Mouse (Mus musculus) cerebellum, adult 2 months (tissue): ENCODE results near the gene Bhlhb9. TPM values are rescaled to one million over a fixed set of nuclear protein-coding genes. Genes with fewer than 3 reads are reported as not detected.
A peak's percentile ranks its signal among the peaks of the same experiment; 100 is the strongest.
"Not testable (repeated sequence)": the region's sequence is repeated elsewhere in the genome, so short reads cannot be mapped to it uniquely, and the experiment has no call there.

Experiments used
- DNase-seq, 2 experiments: peaks; one replicate each; pipeline ENCODE4 v3.0.0; 2021
- H3K27ac ChIP-seq: fragments of 200-500 bp; 2 replicates; pipeline ENCODE4 v1.5.1; 2012; ENCODE audit warnings: low read length, control low read depth, inconsistent platforms; ENCODE audit not compliant: insufficient read depth
- H3K27me3 ChIP-seq: fragments of 200-500 bp; 2 replicates; pipeline ENCODE4 v1.6.1; 2012; ENCODE audit warnings: inconsistent platforms, mild to moderate bottlenecking, low read length, moderate library complexity; ENCODE audit not compliant: control insufficient read depth, insufficient read depth
- H3K4me1 ChIP-seq: fragments of 200-500 bp; 2 replicates; pipeline ENCODE4 v1.6.1; 2011; ENCODE audit warnings: low read length; ENCODE audit not compliant: control insufficient read depth, insufficient read depth
- H3K4me3 ChIP-seq: fragments of 200-500 bp; replicated peaks from 2 replicates; pipeline ENCODE3; 2011; ENCODE audit warnings: mild to moderate bottlenecking, low read depth, low read length, control low read depth; ENCODE audit not compliant: insufficient read depth
- CTCF ChIP-seq: fragments of 200-500 bp; IDR thresholded peaks from 2 replicates; pipeline ENCODE4 v1.5.1; 2011; ENCODE audit warnings: low read depth, mild to moderate bottlenecking, control low read depth, low read length, moderate library complexity, borderline replicate concordance; ENCODE audit not compliant: insufficient read depth
- POLR2A ChIP-seq: fragments of 200-500 bp; IDR thresholded peaks from 2 replicates; pipeline ENCODE4 v1.6.1; 2011; ENCODE audit warnings: low read length, control low read depth, borderline replicate concordance; ENCODE audit not compliant: insufficient read depth
- WGBS: fragments of 180-500 bp; shearing (Covaris S2); methylation state at CpG from one replicate; pipeline ENCODE4 v1.1.7; 2018; 5-methylcytosine and 5-hydroxymethylcytosine counted together
- polyA plus RNA-seq: library from polyadenylated mRNA; depleted of rRNA; stranded (reverse); fragments of >200 nt; gene quantifications from 2 replicates; pipeline ENCODE4 v1.2.3, GENCODE M21; 2012

Bhlhb9 gene
- polyA plus RNA-seq, 1 experiment = 32.3 TPM

DNA sequence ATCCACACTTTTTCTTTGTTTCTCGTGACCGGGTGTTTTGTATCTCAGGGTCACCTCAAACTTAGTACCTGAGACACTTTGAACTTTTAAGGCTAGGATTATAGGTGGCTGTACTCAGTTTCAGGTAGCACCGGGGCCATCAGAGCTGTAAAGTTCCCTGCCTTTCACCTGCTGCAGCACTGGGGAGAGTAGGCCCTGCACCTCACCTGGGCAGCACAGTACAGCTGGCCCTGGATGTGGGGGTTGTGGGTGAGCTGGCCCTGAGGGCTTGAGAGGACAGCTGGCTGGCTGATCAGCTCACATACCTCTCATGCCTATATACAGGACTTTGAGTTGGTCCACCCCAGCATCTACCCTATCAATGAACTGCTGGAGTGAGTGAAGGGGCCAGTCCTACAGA, 6.8 kb downstream of the Bhlhb9 start:
- TF ChIP-seq CTCF (no peak), POLR2A (no peak)
- WGBS = 87% methylated on average over 3 of the region's 3 CpGs
- H3K27ac ChIP-seq = no peak overlapping the region
- H3K27me3 ChIP-seq = no peaks in the 10 kb centered on the region
- H3K4me1 ChIP-seq = peaks cover 4% of the 10 kb centered on the region; the same call in 1 of the 2 replicates
- DNase-seq = no peak
- no peak overlapping the region for H3K4me3 ChIP-seq

DNA sequence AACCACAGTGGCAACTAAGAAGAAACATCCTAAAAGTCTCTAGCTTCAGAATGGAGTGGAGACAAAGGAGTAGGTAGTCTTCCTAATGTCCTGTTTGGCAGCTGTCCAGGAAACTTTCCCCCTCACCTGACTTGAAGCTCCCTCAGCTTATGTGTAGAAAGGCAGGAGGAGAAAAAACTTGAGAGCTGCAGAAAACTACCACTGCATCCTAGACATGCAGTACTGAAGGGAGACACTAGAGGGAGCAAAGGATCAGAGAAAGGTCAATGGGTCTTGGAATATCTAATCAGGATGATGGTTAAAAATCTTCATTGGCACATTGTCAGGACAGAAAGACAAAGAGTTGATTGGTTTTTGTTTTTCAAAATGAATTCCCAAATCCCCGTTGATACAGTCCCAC, 8.4 kb downstream of the Bhlhb9 start:
- TF ChIP-seq CTCF = peak; percentile 34; the same call in 1 of the 2 replicates
- no peak for TF ChIP-seq POLR2A
- Histone ChIP-seq H3K27me3 (no peaks in the 10 kb centered on the region), H3K4me3 (no peak overlapping the region), H3K4me1 (no peaks in the 10 kb centered on the region), H3K27ac (no peak overlapping the region)
- WGBS = 13% methylated on average over 1 of the region's 1 CpGs
- peak in 1 of 2 experiments; percentile 46 for DNase-seq

DNA sequence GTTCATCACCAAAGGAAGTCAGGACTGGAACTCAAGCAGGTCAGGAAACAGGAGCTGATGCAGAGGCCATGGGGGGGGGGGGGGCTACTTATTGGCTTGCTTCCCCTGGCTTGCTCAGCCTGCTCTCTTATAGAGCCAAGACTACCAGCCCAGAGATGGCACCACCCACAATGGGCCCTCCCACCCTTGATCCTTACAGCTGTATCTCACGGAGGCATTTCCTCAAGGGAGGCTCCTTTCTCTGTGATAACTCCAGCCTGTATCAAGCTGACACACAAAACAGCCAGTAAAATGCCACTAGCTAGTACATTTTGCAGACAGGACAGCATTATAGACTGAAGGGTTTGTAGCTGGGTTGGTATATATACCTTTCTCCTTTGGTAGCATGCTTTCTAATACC, 38.5 kb downstream of the Bhlhb9 start:
- not testable (repeated sequence) for H3K27ac ChIP-seq, DNase-seq, H3K4me1 ChIP-seq, H3K27me3 ChIP-seq, H3K4me3 ChIP-seq
- WGBS = 25% methylated on average over 1 of the region's 1 CpGs

DNA sequence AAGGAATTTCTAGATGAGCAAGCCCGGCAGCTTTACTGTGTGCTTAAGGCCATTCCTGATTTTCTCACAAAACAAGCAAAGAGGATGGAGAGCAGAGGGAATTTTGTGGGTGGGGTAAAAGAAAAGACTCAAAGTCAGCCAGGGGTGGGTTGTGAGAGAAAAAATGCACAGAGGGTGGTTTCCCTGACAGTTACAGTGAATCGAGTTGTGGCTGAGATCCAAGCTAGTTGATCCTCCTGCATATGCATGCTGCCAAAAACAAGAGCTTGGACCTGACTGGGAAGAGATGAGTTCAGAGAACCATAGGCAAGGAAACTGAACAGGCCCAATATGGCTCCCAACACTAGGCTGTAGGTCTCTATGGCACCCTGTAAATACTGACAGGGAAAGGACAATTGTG, 40.5 kb downstream of the Bhlhb9 start:
- WGBS = 52% methylated on average over 2 of the region's 2 CpGs
- Histone ChIP-seq H3K27ac (no peak overlapping the region), H3K4me1 (no peaks in the 10 kb centered on the region), H3K4me3 (no peak overlapping the region), H3K27me3 (no peaks in the 10 kb centered on the region)
- no peak for TF ChIP-seq POLR2A
- no peak for TF ChIP-seq CTCF
- peak in 1 of 2 experiments; percentile 7 for DNase-seq

DNA sequence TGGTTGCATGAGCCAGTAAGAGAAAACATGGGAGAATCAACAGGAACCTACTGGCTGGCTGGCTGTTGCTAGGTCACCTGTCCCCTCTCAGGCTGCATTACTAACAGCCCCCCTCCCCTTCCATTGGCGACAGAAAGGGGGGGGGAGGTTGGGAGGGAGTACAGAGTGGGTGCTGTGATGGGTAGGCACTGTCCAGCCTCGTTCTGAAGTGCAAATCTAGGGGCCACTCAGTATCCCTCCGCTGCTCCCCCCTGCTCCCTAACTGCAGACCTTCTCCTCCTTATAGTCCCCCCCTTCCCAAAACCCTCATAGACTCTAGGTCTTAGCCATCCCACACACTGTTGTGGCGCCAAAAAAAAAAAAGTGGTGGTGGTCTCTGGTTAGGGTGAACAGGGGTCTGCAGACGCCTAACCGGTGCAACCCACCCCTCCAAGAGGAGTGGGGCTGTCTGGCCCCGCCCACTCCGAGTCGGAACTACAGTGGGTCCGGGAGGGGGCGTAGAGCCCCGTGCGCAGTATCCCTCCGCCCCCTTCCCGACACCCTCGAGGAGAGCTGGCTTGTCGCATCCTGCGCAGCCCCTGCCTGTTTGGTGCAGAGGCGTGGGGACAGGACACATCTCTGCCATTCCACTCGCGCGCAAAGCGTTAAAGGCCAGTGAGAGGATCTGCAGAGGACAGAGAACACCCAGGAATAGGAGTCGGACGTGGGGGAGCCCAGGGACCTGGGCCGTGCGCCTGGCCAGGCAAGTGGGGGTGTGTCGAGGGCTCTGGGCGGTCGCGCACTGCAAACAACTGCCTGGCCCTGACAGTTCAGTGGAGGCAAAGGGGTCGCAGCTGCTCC, 41.3 kb downstream of the Bhlhb9 start, which contains the start of gene Gprasp2:
Gprasp2 (plus strand) TSS at position 514 of the 840 bp plus-strand sequence.
- H3K27ac ChIP-seq = 0 out of 2 replicates have a peak within 1 kb of the TSS, but pooled peaks have one; percentile 34
- not testable (repeated sequence) for H3K27me3 ChIP-seq, H3K4me1 ChIP-seq
- peak within 1 kb of the TSS; percentile 69 for H3K4me3 ChIP-seq
- DNase-seq = peak; percentile 66 to 67
- WGBS = 12% methylated on average over 28 of the region's 32 CpGs

DNA sequence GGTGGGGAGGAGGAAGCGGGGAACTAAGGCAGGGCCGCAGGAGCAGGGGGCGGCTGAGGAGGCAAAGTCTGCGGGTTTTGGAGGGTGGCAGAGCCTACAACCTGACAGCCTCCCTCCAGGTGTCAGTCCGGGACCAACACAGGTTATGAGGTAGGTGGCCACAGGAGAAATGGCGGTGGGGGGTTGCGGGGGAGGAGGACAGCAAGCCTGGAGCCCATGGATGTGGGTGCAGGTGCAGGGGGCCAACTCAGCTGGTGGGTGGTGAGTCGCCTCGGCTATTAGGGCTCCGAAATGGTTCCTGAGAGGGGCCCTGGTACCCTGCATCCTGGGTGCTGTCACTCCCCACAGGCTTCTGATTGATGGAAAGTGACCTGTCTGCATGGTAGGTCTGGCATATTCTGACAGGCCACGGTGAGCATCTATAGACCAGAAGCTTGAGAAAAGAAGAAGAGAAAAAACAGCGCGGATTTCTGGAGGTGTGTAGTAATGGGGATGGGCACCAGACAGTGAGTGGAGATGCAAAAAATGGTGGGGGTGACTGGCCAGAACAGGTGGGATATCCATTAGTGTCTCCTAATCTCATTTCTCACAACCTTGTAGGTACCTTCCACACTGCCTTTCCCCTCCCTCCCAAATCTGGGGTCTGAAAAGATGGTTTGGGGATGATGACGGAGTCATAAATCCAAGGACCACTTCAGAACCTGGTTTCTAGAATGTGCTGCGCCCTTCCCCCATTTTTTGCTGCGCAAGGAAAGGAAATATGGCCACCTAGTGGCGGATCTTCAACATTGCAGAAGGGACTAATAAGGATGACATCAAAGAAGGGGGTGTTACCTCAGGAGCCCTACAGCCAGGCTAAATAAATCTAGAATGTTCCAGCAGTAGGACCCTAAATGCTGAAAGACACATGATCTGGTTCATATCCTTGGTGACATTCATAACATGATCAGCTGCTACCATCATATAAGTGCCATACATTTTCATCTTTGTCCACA, 42.3 kb downstream of the Bhlhb9 start:
- 14% methylated on average over 14 of the region's 17 CpGs for WGBS
- Histone ChIP-seq H3K27ac (0 out of 2 replicates have a peak overlapping the region, but pooled peaks have one; percentile 34), H3K4me3 (peak overlapping the region; percentile 69)
- H3K4me1 ChIP-seq, H3K27me3 ChIP-seq: not testable (repeated sequence)
- TF ChIP-seq CTCF = peak; percentile 23; the same call in 1 of the 2 replicates
- DNase-seq = peak; percentile 62 to 67

DNA sequence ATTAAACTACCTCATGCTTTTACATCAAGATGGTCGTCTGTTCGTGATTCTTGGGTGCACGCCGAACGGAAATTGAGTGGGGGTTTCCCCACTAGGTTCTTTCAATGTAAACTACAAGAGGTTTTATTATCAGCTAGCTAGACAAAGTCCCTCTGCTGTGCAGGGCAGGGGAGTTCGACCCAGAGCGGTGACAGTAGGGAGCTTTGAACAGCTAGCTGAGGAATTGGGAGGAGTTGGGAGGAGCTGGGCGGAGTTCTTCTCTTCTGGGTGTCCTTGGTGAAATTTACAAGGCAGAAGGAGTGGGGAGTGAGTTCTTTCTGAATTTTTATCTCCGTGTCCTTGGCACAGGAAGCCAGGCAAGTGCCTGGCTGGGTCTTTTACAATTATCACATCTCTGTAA, 69.4 kb downstream of the Bhlhb9 start:
- WGBS = 82% methylated on average over 9 of the region's 9 CpGs
- not testable (repeated sequence) for H3K27ac ChIP-seq, H3K4me1 ChIP-seq, H3K27me3 ChIP-seq, DNase-seq, H3K4me3 ChIP-seq

DNA sequence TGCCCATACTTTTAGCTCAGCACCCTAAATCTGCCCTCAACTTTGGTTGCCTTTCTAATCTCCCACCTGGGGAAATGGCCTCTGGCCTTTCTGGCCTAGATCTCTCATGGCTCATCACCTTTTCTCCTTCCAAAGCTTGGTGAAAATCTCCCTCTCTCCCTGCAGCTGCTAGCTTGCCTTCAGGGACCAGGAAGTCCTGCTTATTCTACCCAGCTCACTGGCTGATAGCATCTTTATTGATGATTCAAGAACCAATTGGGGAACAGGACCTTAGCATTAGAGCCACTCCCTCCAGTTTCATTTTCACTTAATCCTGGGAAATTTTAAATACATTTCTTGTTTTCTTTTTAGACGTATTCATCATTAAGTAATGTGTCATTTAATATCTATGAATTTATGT, 79.3 kb downstream of the Bhlhb9 start:
- TF ChIP-seq CTCF = no peak
- TF ChIP-seq POLR2A = no peak
- Histone ChIP-seq H3K27ac (no peak overlapping the region), H3K4me3 (no peak overlapping the region), H3K4me1 (no peaks in the 10 kb centered on the region), H3K27me3 (no peaks in the 10 kb centered on the region)
- WGBS = 89% methylated on average over 1 of the region's 1 CpGs
- no peak for DNase-seq
